Mouse (Mus musculus) megakaryocyte, embryonic 14.5 days (primary cell): ENCODE data around the gene Tekt2.

Experiments
- FLI1 ChIP-seq: IDR thresholded peaks from 2 replicates; pipeline ENCODE4 v1.6.1; 2012; ENCODE audit warnings: low read length, inconsistent platforms, mixed read lengths
- GATA1 ChIP-seq: IDR thresholded peaks from 3 replicates; pipeline ENCODE4 v1.6.1; 2012; ENCODE audit warnings: mixed read lengths, low read length, inconsistent platforms, borderline replicate concordance

DNA sequence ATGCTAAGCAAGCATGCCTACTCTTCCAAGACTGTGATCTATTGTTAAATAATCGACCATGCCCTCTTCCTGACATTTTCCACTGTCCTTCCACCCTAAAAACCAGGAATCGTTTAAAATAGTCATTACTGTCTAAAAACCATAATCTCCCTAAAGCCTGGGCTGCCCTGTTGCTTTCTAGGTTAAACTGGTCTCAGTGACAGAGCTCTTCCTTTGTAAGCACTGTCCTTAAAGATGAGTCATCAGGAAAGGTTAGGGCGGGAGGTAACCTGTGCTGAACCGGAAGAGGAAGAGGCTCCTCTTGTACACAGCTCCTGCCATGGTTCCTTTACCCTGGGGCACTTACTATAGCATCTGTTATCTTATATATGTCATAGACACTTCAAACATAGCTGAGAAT lies 14.0 kb upstream of the Tekt2 start:
- no peak for TF ChIP-seq GATA1
- TF ChIP-seq FLI1: no peak
